Mouse (Mus musculus) hindbrain, embryonic 14.5 days (tissue): Measurements from ENCODE around the gene Enox1. TPM values are rescaled to one million over a fixed set of nuclear protein-coding genes. Genes with fewer than 3 reads are reported as not detected.

Experiments used
- ATAC-seq: fragments of 200-750 bp; cut with Nextera tagmentation; 2 replicates; pipeline ENCODE4 v1.8.0; 2017; ENCODE audit warnings: moderate number of reproducible peaks, mild to moderate bottlenecking, moderate TSS enrichment, moderate library complexity; ENCODE audit not compliant: low FRiP score
- DNase-seq: peaks from one replicate; pipeline ENCODE4 v3.0.0-alpha.2; 2015; ENCODE audit warnings: low spot score
- H3K27ac ChIP-seq: fragments of 300-500 bp; sonication (generic); 2 replicates; pipeline ENCODE4 v1.5.1; 2014; ENCODE audit warnings: mild to moderate bottlenecking, moderate library complexity
- H3K27me3 ChIP-seq: fragments of 300-500 bp; sonication (generic); 2 replicates; pipeline ENCODE4 v1.6.1; 2014; ENCODE audit warnings: mild to moderate bottlenecking, low read length, mixed read lengths; ENCODE audit not compliant: control insufficient read depth, insufficient read depth
- H3K36me3 ChIP-seq: fragments of 300-500 bp; sonication (generic); replicated peaks from 2 replicates; pipeline ENCODE4 v1.6.1; 2014; ENCODE audit not compliant: control insufficient read depth, insufficient read depth
- H3K4me1 ChIP-seq: fragments of 300-500 bp; sonication (generic); replicated peaks from 2 replicates; pipeline ENCODE4 v1.6.1; 2014; ENCODE audit warnings: antibody characterized with exemption, low read length, mixed read lengths; ENCODE audit not compliant: control insufficient read depth, insufficient read depth
- H3K4me2 ChIP-seq: fragments of 300-500 bp; sonication (generic); replicated peaks from 2 replicates; pipeline ENCODE4 v1.6.1; 2014; ENCODE audit warnings: mild to moderate bottlenecking, moderate library complexity
- H3K4me3 ChIP-seq: fragments of 300-500 bp; sonication (generic); replicated peaks from 2 replicates; pipeline ENCODE4 v1.5.1; 2014; ENCODE audit warnings: mild to moderate bottlenecking, low read length
- H3K9ac ChIP-seq: fragments of 300-500 bp; sonication (generic); 2 replicates; pipeline ENCODE4 v1.6.1; 2014
- H3K9me3 ChIP-seq: fragments of 300-500 bp; sonication (generic); 2 replicates; pipeline ENCODE4 v1.6.1; 2016; ENCODE audit warnings: low read length; ENCODE audit not compliant: control insufficient read depth
- WGBS: fragments of 180-500 bp; shearing (Covaris S2); extraction: QIAGEN DNeasy Blood & Tissue Kit; methylation state at CpG from one replicate; pipeline ENCODE4 v1.1.7; 2014; 5-methylcytosine and 5-hydroxymethylcytosine counted together
- polyA plus RNA-seq: library from polyadenylated mRNA; unstranded; fragments of >200 nt; fragmentation: Nextera tagmentation; extraction: Ambion mirVana; gene quantifications from 2 replicates; pipeline ENCODE4 v1.2.1, GENCODE M21; 2014

Enox1 gene
- polyA plus RNA-seq, 1 experiment from 2014 or later, result 30.2 TPM

DNA sequence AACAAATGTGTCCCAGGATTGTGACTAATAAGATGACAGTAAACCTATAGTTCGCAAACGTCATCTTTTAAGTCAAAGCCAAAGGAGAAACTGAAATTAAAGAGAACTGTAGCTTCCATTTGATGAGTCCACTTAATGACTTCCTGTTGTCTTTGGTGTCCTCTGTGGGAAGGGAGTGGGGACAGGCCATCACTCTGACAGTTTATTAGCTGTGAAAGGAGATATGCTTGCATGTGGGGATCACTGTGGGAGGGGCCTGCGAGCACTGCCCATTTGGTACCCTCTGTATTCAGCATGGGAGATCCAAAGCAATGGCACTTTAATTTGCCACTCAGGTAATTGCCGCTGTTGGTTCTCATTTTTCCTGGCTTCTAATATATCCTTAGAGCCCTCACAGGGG is 122.6 kb downstream of the Enox1 start:
- DNase-seq, result no peak
- Histone ChIP-seq H3K27ac (no peak overlapping the region), H3K9ac (no peak overlapping the region), H3K9me3 (no peaks in the 10 kb centered on the region), H3K4me2 (no peak overlapping the region), H3K4me1 (peaks cover 12% of the 10 kb centered on the region), H3K36me3 (no peaks in the 10 kb centered on the region), H3K27me3 (no peaks in the 10 kb centered on the region), H3K4me3 (no peak overlapping the region)
- ATAC-seq, result no peak
- WGBS, result 77% methylated on average over 4 of the region's 4 CpGs

DNA sequence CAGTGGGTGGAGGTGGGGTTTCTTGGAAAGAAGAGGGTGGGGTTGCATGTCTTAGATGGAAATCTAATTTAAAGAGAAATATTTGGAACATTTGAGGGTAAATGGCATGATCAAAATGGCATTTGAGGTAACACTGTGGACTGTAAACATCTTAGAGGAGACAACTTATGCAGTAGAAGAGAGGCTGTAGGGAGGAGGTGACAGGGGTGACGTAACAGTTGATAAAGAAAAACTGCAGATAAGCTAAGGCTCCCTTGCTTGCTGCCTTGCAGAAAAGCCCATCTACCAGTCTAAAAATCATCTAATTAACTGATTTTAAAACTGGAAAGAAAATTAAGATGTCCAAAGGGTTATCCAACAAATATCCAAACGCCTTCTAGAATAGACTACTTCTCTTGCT is 123.9 kb downstream of the Enox1 start:
- H3K27ac ChIP-seq, result no peak overlapping the region; the same call in 1 of the 2 replicates
- no peaks in the 10 kb centered on the region for H3K36me3 ChIP-seq
- H3K4me2 ChIP-seq, result no peak overlapping the region
- H3K4me3 ChIP-seq, result no peak overlapping the region
- H3K9ac ChIP-seq, result no peak overlapping the region
- ATAC-seq, result no peak
- no peaks in the 10 kb centered on the region for H3K27me3 ChIP-seq
- no peak for DNase-seq
- H3K9me3 ChIP-seq, result no peaks in the 10 kb centered on the region
- 87% methylated on average over 2 of the region's 2 CpGs for WGBS
- peaks cover 6% of the 10 kb centered on the region; the same call in 1 of the 2 replicates for H3K4me1 ChIP-seq

- 83% methylated on average over 7 of the region's 7 CpGs for WGBS
- ATAC-seq (no peak), DNase-seq (no peak)
- H3K9me3 ChIP-seq, result no peaks in the 10 kb centered on the region
- peaks cover 6% of the 10 kb centered on the region; the same call in 1 of the 2 replicates for H3K4me1 ChIP-seq
- H3K27ac ChIP-seq, result no peak overlapping the region
- no peak overlapping the region for H3K4me3 ChIP-seq
- no peaks in the 10 kb centered on the region for H3K27me3 ChIP-seq
- H3K9ac ChIP-seq, result no peak overlapping the region
- no peak overlapping the region for H3K4me2 ChIP-seq
- H3K36me3 ChIP-seq, result no peaks in the 10 kb centered on the region
Observed at GRCm38 (mm10) chr14:77280893-77281292, 124.3 kb downstream of the Enox1 start.

DNA sequence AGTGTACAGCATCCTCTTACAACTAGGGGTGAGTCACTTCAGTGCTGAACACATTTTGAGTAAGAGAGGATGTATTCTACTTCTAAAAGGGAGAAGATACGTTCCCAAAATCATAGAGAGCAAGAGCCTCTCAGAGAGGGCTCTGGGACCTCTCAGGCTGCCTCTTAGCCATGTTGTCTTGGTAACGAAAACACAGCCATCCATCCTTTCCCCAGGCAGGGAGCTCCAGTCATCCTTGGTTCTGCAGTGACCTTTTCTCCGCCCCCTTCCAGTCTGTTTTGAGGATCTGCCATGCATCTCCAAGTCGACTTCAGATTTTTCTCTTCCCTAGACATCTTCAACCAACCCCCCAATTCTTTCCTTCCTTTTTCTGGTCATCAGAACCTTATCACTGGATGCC is 127.4 kb downstream of the Enox1 start:
- H3K4me3 ChIP-seq, result no peak overlapping the region
- ATAC-seq (no peak), DNase-seq (no peak)
- H3K27me3 ChIP-seq, result no peaks in the 10 kb centered on the region
- WGBS, result 46% methylated on average over 4 of the region's 4 CpGs
- no peaks in the 10 kb centered on the region for H3K9me3 ChIP-seq
- peaks cover 6% of the 10 kb centered on the region; the same call in 1 of the 2 replicates for H3K4me1 ChIP-seq
- no peak overlapping the region for H3K9ac ChIP-seq
- H3K36me3 ChIP-seq, result no peaks in the 10 kb centered on the region
- no peak overlapping the region for H3K27ac ChIP-seq
- H3K4me2 ChIP-seq, result no peak overlapping the region

GRCm38 (mm10) chr14:77285453-77285852 is 128.9 kb downstream of the Enox1 start:
- H3K4me1 ChIP-seq, result 0 out of 2 replicates have a peak, but pooled peaks cover 6% of the 10 kb centered on the region
- H3K4me3 ChIP-seq, result no peak overlapping the region
- 59% methylated on average over 3 of the region's 3 CpGs for WGBS
- DNase-seq, result no peak
- no peaks in the 10 kb centered on the region for H3K36me3 ChIP-seq
- H3K9ac ChIP-seq, result no peak overlapping the region
- no peak overlapping the region for H3K27ac ChIP-seq
- ATAC-seq, result no peak
- H3K27me3 ChIP-seq, result no peaks in the 10 kb centered on the region
- H3K4me2 ChIP-seq, result no peak overlapping the region
- no peaks in the 10 kb centered on the region for H3K9me3 ChIP-seq

- Histone ChIP-seq H3K27ac (no peak overlapping the region), H3K27me3 (no peaks in the 10 kb centered on the region), H3K4me2 (no peak overlapping the region), H3K36me3 (no peaks in the 10 kb centered on the region), H3K9me3 (no peaks in the 10 kb centered on the region), H3K4me3 (no peak overlapping the region), H3K4me1 (0 out of 2 replicates have a peak, but pooled peaks cover 6% of the 10 kb centered on the region), H3K9ac (no peak overlapping the region)
- 82% methylated on average over 5 of the region's 5 CpGs for WGBS
- ATAC-seq (no peak), DNase-seq (no peak)
Observed at GRCm38 (mm10) chr14:77291756-77292155, 135.2 kb downstream of the Enox1 start.

DNA sequence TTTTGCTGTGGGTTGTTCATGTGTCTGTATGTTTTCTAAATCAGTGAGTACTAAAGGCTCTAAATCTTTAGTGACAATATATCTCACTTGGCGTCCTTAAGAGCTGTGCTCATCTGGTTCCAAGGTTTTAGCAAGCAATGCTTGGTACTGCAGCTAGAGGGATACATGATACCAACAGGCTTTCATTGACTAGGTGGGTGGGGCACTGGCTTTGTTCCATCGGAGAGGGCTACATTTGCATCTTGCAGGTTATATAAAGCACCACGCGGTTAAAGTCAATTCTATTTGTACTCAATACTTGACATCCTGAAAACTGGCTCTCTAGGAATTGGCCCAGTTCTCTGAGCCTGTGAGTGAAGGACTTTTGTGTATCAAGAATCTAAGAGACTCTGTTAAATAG is 140.5 kb downstream of the Enox1 start:
- ATAC-seq (no peak), DNase-seq (no peak)
- no peak overlapping the region for H3K9ac ChIP-seq
- H3K4me2 ChIP-seq, result no peak overlapping the region
- H3K9me3 ChIP-seq, result no peaks in the 10 kb centered on the region
- 0 out of 2 replicates have a peak, but pooled peaks cover 6% of the 10 kb centered on the region for H3K4me1 ChIP-seq
- H3K36me3 ChIP-seq, result no peaks in the 10 kb centered on the region
- no peaks in the 10 kb centered on the region for H3K27me3 ChIP-seq
- H3K27ac ChIP-seq, result no peak overlapping the region
- 50% methylated on average over 4 of the region's 4 CpGs for WGBS
- no peak overlapping the region for H3K4me3 ChIP-seq

DNA sequence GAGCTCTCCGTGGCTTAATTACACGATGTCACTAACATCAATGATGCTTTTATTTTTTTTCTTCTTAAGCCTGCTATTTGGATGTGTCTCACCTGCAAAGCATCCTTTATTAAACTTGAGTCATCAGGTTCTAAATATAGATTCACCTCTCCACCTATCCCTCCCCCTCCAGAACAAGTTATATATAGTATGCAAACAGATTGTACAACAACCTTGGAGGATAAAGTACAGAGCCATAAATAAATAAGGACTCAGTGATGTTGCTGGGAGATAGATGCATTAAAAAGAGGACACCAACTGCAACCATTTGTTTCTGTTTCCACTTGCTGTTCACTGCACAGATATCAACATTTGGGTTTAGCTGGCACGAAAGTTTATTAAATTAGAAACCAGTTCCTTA is 141.8 kb downstream of the Enox1 start:
- DNase-seq (no peak), ATAC-seq (no peak)
- Histone ChIP-seq H3K27ac (no peak overlapping the region), H3K9ac (no peak overlapping the region), H3K4me2 (no peak overlapping the region), H3K9me3 (no peaks in the 10 kb centered on the region), H3K4me1 (0 out of 2 replicates have a peak, but pooled peaks cover 6% of the 10 kb centered on the region), H3K27me3 (no peaks in the 10 kb centered on the region), H3K4me3 (no peak overlapping the region), H3K36me3 (no peaks in the 10 kb centered on the region)
- WGBS, result 88% methylated on average over 3 of the region's 3 CpGs

- Histone ChIP-seq H3K27ac (no peak overlapping the region), H3K4me2 (no peak overlapping the region), H3K4me1 (peaks cover 14% of the 10 kb centered on the region), H3K4me3 (no peak overlapping the region), H3K9ac (no peak overlapping the region), H3K9me3 (no peaks in the 10 kb centered on the region), H3K27me3 (no peaks in the 10 kb centered on the region), H3K36me3 (no peaks in the 10 kb centered on the region)
- WGBS, result 51% methylated on average over 3 of the region's 3 CpGs
- ATAC-seq (no peak), DNase-seq (no peak)
Observed at GRCm38 (mm10) chr14:77309571-77309970, 153.0 kb downstream of the Enox1 start.

DNA sequence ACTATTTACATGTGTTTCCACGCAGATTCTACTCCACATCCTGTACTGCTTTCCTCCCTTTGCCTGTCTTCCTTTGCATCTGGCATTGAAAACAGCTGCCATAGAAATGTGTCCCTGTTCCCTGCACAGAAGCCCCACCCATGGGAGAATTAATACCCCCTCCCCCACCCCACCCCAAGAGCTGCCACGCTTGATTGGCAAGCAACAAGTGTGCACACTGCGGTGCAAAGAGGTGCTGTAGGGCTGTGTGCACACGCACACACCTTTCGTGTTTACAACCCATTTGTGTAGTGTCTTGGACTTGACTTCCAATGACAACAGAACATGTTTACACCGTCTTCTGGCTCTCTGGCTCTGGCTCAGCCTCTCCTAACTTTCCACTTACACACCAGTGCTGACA is 154.9 kb downstream of the Enox1 start:
- WGBS, result 73% methylated on average over 6 of the region's 6 CpGs
- no peak overlapping the region for H3K4me2 ChIP-seq

More for the DNA sequence above, 154.9 kb downstream of the Enox1 start:
- no peaks in the 10 kb centered on the region for H3K9me3 ChIP-seq
- no peaks in the 10 kb centered on the region for H3K27me3 ChIP-seq
- H3K36me3 ChIP-seq, result no peaks in the 10 kb centered on the region
- no peak overlapping the region for H3K9ac ChIP-seq
- H3K27ac ChIP-seq, result no peak overlapping the region
- no peak for ATAC-seq
- DNase-seq, result no peak
- peaks cover 18% of the 10 kb centered on the region for H3K4me1 ChIP-seq
- no peak overlapping the region for H3K4me3 ChIP-seq
